Mouse (Mus musculus) megakaryocyte progenitor cell, adult 5-6 weeks (primary cell): ENCODE results near the gene Os9. TPM values are rescaled to one million over a fixed set of nuclear protein-coding genes. Genes with fewer than 3 reads are reported as not detected.
"Not testable (repeated sequence)": the region's sequence is repeated elsewhere in the genome, so short reads cannot be mapped to it uniquely, and the experiment has no call there.

Source experiments
- ATAC-seq: replicated peaks from 2 replicates; pipeline ENCODE4 v1.8.0; 2016; ENCODE audit warnings: mild to moderate bottlenecking, moderate TSS enrichment, inconsistent platforms; ENCODE audit not compliant: poor library complexity
- total RNA-seq, 2 experiments: library from RNA; stranded (forward) in 1 of 2; stranded (reverse) in 1 of 2; fragments of 157-497, 149-512 nt in 1 of 2; fragments of 200-1000 nt in 1 of 2; gene quantifications; 2 replicates each; pipeline versions ENCODE4 v1.2.3 to v1.2.4; 2015 to 2017

Os9 gene
- total RNA-seq, 2 experiments from 2014 or later: 40.1 to 192 TPM

- ATAC-seq: no peak
Measured at GRCm38 (mm10) chr10:127147135-127147534, 26.2 kb upstream of the Os9 start.

GRCm38 (mm10) chr10:127145303-127145702 is 24.4 kb upstream of the Os9 start:
- ATAC-seq: no peak

GRCm38 (mm10) chr10:127144536-127144935 is 23.6 kb upstream of the Os9 start:
- ATAC-seq: no peak

- no peak for ATAC-seq
Measured at GRCm38 (mm10) chr10:127143228-127143627, 22.3 kb upstream of the Os9 start.

- ATAC-seq: no peak
Measured at GRCm38 (mm10) chr10:127141500-127141899, 20.6 kb upstream of the Os9 start.

- ATAC-seq: no peak
Measured at GRCm38 (mm10) chr10:127140971-127141370, 20.0 kb upstream of the Os9 start.

- peak; percentile 12 for ATAC-seq
Measured at GRCm38 (mm10) chr10:127138328-127139141, 17.6 kb upstream of the Os9 start.

GRCm38 (mm10) chr10:127137896-127138295 is 17.0 kb upstream of the Os9 start:
- no peak for ATAC-seq

- ATAC-seq: peak; percentile 66
Measured at GRCm38 (mm10) chr10:127136510-127136909, 15.6 kb upstream of the Os9 start.

- peak; percentile 71 for ATAC-seq
Measured at GRCm38 (mm10) chr10:127135118-127135836, 14.3 kb upstream of the Os9 start.

GRCm38 (mm10) chr10:127134394-127135035 is 13.6 kb upstream of the Os9 start:
- ATAC-seq: not testable (repeated sequence)

- no peak for ATAC-seq
Measured at GRCm38 (mm10) chr10:127132469-127132868, 11.5 kb upstream of the Os9 start.

GRCm38 (mm10) chr10:127129431-127129830 is 8.5 kb upstream of the Os9 start:
- ATAC-seq: no peak

GRCm38 (mm10) chr10:127127711-127128279 is 6.9 kb upstream of the Os9 start:
- peak; percentile 14 for ATAC-seq

GRCm38 (mm10) chr10:127126579-127126978 is 5.6 kb upstream of the Os9 start:
- ATAC-seq: peak; percentile 32

GRCm38 (mm10) chr10:127125210-127126001 is 4.5 kb upstream of the Os9 start:
- peak; percentile 27 for ATAC-seq

- ATAC-seq: peak; percentile 33
Measured at GRCm38 (mm10) chr10:127123436-127123805, 2.5 kb upstream of the Os9 start.

GRCm38 (mm10) chr10:127122784-127123435 is 2.0 kb upstream of the Os9 start:
- ATAC-seq: peak; percentile 15

GRCm38 (mm10) chr10:127122018-127122417 is 1.1 kb upstream of the Os9 start:
- ATAC-seq: no peak
